Mouse (Mus musculus) effector memory CD4-positive, alpha-beta T cell, adult 5 months (primary cell): ENCODE measurements around the gene 4930555G01Rik. TPM values are rescaled to one million over a fixed set of nuclear protein-coding genes. Genes with fewer than 3 reads are reported as not detected.

Source experiments
- polyA plus RNA-seq: library from polyadenylated mRNA; unstranded; fragments of 100-300 nt; shearing (Covaris generic); gene quantifications from one replicate; pipeline ENCODE4 v1.2.1, GENCODE M21; 2017

Gene 4930555G01Rik
- polyA plus RNA-seq, result not detected

GRCm38 (mm10) chr14:5050329-5050728, at the start of gene 4930555G01Rik:
Gene 4930555G01Rik (plus strand): TSS chr14:5050629.

DNA sequence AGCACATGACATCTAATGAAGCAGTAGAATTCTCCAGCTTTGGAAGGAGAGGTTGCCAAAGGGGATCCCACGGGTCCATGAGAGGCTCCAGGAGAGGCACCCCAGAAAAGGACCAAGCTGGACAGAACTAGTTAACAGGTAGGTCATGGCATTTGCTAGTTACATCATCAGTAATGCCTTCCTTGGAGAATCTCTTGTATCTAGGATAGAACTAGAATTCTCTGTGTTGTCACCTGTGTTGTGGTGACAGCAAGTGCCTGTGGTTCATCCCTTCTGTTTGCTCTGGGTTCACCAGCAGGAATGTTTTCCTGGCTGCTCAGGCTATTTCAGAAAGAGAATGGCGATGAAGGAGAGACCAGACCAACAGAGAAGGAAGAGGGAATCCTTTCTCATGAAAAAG, 34.8 kb upstream of the 4930555G01Rik start, which contains the start of gene Gm3298:
Gm3298 (plus strand) TSS at position 301 of the 400 bp plus-strand sequence.

DNA sequence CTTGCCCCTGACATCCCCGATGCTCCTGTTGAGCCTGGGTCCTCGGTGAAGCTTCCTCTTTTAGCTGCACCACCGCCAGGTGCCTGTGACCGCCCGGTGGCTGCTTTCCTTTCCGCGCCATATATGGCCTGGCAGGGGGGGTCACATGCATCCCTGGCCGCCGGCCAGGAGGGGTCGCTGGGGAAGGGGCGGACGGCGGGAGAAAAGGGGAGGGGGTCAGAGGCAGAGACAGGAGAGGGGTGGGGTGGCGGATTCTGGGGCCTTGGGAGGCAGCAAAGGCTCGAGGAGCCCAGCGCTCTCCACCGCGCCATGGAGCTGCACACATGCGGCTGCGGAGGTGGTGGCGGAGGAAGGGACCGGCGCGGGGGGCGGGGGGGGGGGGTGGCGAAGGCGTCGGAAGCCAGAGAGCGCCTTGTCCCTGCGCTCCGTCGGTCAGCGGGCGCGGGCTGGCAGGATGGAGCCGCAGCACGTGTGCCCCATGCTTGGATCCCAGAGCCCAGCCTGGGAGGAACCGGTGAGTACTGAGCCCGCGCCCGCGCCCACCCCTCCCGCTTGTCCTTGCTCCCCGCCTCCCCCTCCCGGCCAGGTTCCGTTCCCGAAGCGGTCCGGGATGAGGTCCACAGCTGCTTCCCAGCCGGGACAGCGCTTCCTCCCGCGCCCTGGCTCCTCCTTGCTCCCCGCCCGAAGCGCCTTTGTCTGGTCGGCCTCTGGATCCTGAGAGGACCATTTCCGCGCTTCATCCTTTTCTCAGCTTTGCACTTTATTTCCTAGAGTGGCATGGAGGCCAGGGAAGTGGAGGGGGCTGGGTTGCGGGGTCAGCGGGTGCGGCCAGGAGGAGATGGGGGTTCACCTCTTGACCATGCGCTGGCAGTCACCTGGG, 20.4 kb downstream of the 4930555G01Rik start, which contains the start of gene Gm8281:
Gm8281 (plus strand) TSS at position 430 of the 880 bp plus-strand sequence.

Other genes starting within 250 kb of the 4930555G01Rik start
- gene Gm3269, start 212.5 kb upstream of the 4930555G01Rik start, polyA plus RNA-seq, result not detected
- gene Gm3264, start 195.1 kb upstream of the 4930555G01Rik start, polyA plus RNA-seq, result not detected
- gene Gm3278, start 158.2 kb upstream of the 4930555G01Rik start, polyA plus RNA-seq, result not detected
- not detected for gene Gm8297, start 66.7 kb upstream of the 4930555G01Rik start, polyA plus RNA-seq
- not detected for gene Gm3298, start 34.7 kb upstream of the 4930555G01Rik start, polyA plus RNA-seq
- gene Gm8281, start 20.4 kb downstream of the 4930555G01Rik start, polyA plus RNA-seq, result not detected
- not detected for gene Gm8279, start 80.9 kb downstream of the 4930555G01Rik start, polyA plus RNA-seq
- gene Gm3317, start 113.9 kb downstream of the 4930555G01Rik start, polyA plus RNA-seq, result not detected
- gene Gm8271, start 135.2 kb downstream of the 4930555G01Rik start, polyA plus RNA-seq, result not detected
- not detected for gene Gm3526, start 210.0 kb downstream of the 4930555G01Rik start, polyA plus RNA-seq